Mouse (Mus musculus): ENCODE data around the gene Slc34a3. TPM values are rescaled to one million over a fixed set of nuclear protein-coding genes. Genes with fewer than 3 reads are reported as not detected.

Slc34a3 gene
- total and polyA plus RNA-seq, 3 experiments = not detected

GRCm38 (mm10) chr2:25180973-25181890 is 52.9 kb downstream of the Slc34a3 start:
- Histone ChIP-seq H3K4me3 (replicated peaks in 1 of 3; ENCODE audit: low read depth in 2 of 3, low read length in 2 of 3, poor library complexity in 1 of 3) (peak overlapping the region; percentile 41 to 70 (median 46)), H3K4me2 (ENCODE audit: insufficient read depth, low read depth, poor library complexity, severe bottlenecking) (peak overlapping the region; percentile 71), H3K36me3 (replicated peaks in 1 of 2; ENCODE audit: control insufficient read depth in 1 of 2, insufficient read depth in 1 of 2, low read length in 1 of 2) (no peaks in the 10 kb centered on the region), H3K27ac (ENCODE audit: insufficient read depth, low read depth) (peak overlapping the region; percentile 72), H3K4me1 (ENCODE audit: control insufficient read depth in 1 of 2, insufficient read depth in 2 of 2) (peaks cover 15 to 38% of the 10 kb centered on the region in 2 experiments), H3K79me2 (replicated peaks; ENCODE audit: control insufficient read depth, extremely low read depth, insufficient read depth, poor library complexity, severe bottlenecking) (no peaks in the 10 kb centered on the region), H3K27me3 (replicated peaks) (peaks cover 88% of the 10 kb centered on the region), H3K9ac (ENCODE audit: insufficient read depth, low read depth) (peak overlapping the region; percentile 50), H3K9me3 (replicated peaks; ENCODE audit: low read length) (peaks cover 11% of the 10 kb centered on the region)
- TF ChIP-seq MEF2A (IDR thresholded peaks at IDR 0.05; ENCODE audit: borderline replicate concordance, low read depth, low read length) (0 out of 2 replicates have a peak, but pooled peaks have one; percentile 12), USF2 (conservative IDR thresholded peaks at IDR 0.05; ENCODE audit: low read depth, low read length) (no peak), IRF4 (IDR thresholded peaks at IDR 0.05; ENCODE audit: low read depth, low read length) (peak; percentile 31; the same call in 1 of the 2 replicates), CTCF (conservative IDR thresholded peaks at IDR 0.05 in 1 of 2, IDR thresholded peaks at IDR 0.05 in 1 of 2; ENCODE audit: low read depth in 2 of 2, low read length in 2 of 2) (peak in 1 of 2 experiments; percentile 43; a peak in 2 of 4 replicates), TCF12 (IDR thresholded peaks at IDR 0.05; ENCODE audit: low read depth, low read length) (no peak), MAZ (IDR thresholded peaks at IDR 0.05; ENCODE audit: low read depth, low read length) (peak; percentile 32; the same call in 1 of the 2 replicates), EP300 (IDR thresholded peaks at IDR 0.05; ENCODE audit: low read length) (no peak), UBTF (IDR thresholded peaks at IDR 0.05; ENCODE audit: low read depth, low read length) (peak; percentile 46; the same call in 1 of the 2 replicates), NRF1 (IDR thresholded peaks at IDR 0.05; ENCODE audit: low read depth, low read length) (peak; percentile 38; the same call in 1 of the 2 replicates), MXI1 (IDR thresholded peaks at IDR 0.05; ENCODE audit: low read depth, low read length) (peak; percentile 83), JUN (IDR thresholded peaks at IDR 0.05; ENCODE audit: insufficient read depth, low read depth, low read length) (no peak), HCFC1 (IDR thresholded peaks at IDR 0.05; ENCODE audit: low read depth, low read length) (no peak), CHD2 (IDR thresholded peaks at IDR 0.05; ENCODE audit: low read length) (peak; percentile 64; the same call in 1 of the 2 replicates), ZMIZ1 (IDR thresholded peaks at IDR 0.05; ENCODE audit: low read depth, low read length) (no peak)
- in situ Hi-C loops (cut with MboI; ENCODE audit: low pct_ligation_motif_present, low pct_unique_long_range_greater_than_20kb, low sequenced_read_pairs) (no loop called here), dilution Hi-C loops (cut with MboI; ENCODE audit: extremely low pct_ligation_motif_present, extremely low pct_unique_long_range_greater_than_20kb, low sequenced_read_pairs) (no loop called here)
- no peak for DNase-seq (ENCODE audit: extremely low read depth)

- peaks cover 89% of the 10 kb centered on the region for H3K27me3 ChIP-seq (replicated peaks)
- H3K4me2 ChIP-seq (ENCODE audit: insufficient read depth, low read depth, poor library complexity, severe bottlenecking) = peak within 1 kb of the TSS; percentile 71
- dilution Hi-C loops (cut with MboI; ENCODE audit: extremely low pct_ligation_motif_present, extremely low pct_unique_long_range_greater_than_20kb, low sequenced_read_pairs) (no loop called here), in situ Hi-C loops (cut with MboI; ENCODE audit: low pct_ligation_motif_present, low pct_unique_long_range_greater_than_20kb, low sequenced_read_pairs) (no loop called here)
- H3K79me2 ChIP-seq (replicated peaks; ENCODE audit: control insufficient read depth, extremely low read depth, insufficient read depth, poor library complexity, severe bottlenecking) = no peaks in the 10 kb centered on the region
- H3K36me3 ChIP-seq (replicated peaks in 1 of 2; ENCODE audit: control insufficient read depth in 1 of 2, insufficient read depth in 1 of 2, low read length in 1 of 2) = no peaks in the 10 kb centered on the region
- peak within 1 kb of the TSS; percentile 50 for H3K9ac ChIP-seq (ENCODE audit: insufficient read depth, low read depth)
- peak; percentile 78 for DNase-seq (ENCODE audit: extremely low read depth)
- H3K27ac ChIP-seq (ENCODE audit: insufficient read depth, low read depth) = peak within 1 kb of the TSS; percentile 72
- H3K9me3 ChIP-seq (replicated peaks; ENCODE audit: low read length) = peaks cover 11% of the 10 kb centered on the region
- H3K4me3 ChIP-seq (replicated peaks in 1 of 3; ENCODE audit: low read depth in 2 of 3, low read length in 2 of 3, poor library complexity in 1 of 3) = peak within 1 kb of the TSS; percentile 41 to 70 (median 46)
- H3K4me1 ChIP-seq (ENCODE audit: control insufficient read depth in 1 of 2, insufficient read depth in 2 of 2) = peaks cover 13 to 31% of the 10 kb centered on the region in 2 experiments
- TF ChIP-seq MYC (IDR thresholded peaks at IDR 0.05; ENCODE audit: low read depth, low read length) (no peak), TBP (conservative IDR thresholded peaks at IDR 0.05; ENCODE audit: low read depth, low read length) (peak; percentile 91), POLR2AphosphoS2 (IDR thresholded peaks at IDR 0.05; ENCODE audit: low read depth, low read length) (peak; percentile 70; the same call in 1 of the 2 replicates), CTCF (conservative IDR thresholded peaks at IDR 0.05 in 1 of 2, IDR thresholded peaks at IDR 0.05 in 1 of 2; ENCODE audit: low read depth in 2 of 2, low read length in 2 of 2) (peak in 1 of 2 experiments; percentile 66; a peak in 2 of 4 replicates), EP300 (IDR thresholded peaks at IDR 0.05; ENCODE audit: low read length) (no peak), PAX5 (IDR thresholded peaks at IDR 0.05; ENCODE audit: low read length) (no peak), CHD2 (IDR thresholded peaks at IDR 0.05; ENCODE audit: low read length) (0 out of 2 replicates have a peak, but pooled peaks have one; percentile 28), ETS1 (conservative IDR thresholded peaks at IDR 0.05; ENCODE audit: low read depth, low read length) (no peak), MEF2A (IDR thresholded peaks at IDR 0.05; ENCODE audit: borderline replicate concordance, low read depth, low read length) (peak; percentile 9; the same call in 1 of the 2 replicates), HCFC1 (IDR thresholded peaks at IDR 0.05; ENCODE audit: low read depth, low read length) (peak; percentile 26), NELFE (IDR thresholded peaks at IDR 0.05; ENCODE audit: low read depth, low read length) (peak; percentile 94), MAX (IDR thresholded peaks at IDR 0.05; ENCODE audit: low read length) (peak; percentile 50; the same call in 1 of the 2 replicates), ZKSCAN1 (IDR thresholded peaks at IDR 0.05; ENCODE audit: borderline replicate concordance, low read depth, low read length) (no peak), TCF12 (IDR thresholded peaks at IDR 0.05; ENCODE audit: low read depth, low read length) (peak; percentile 59), POLR2A (IDR thresholded peaks at IDR 0.05; ENCODE audit: low read depth, low read length) (peak; percentile 96), IRF4 (IDR thresholded peaks at IDR 0.05; ENCODE audit: low read depth, low read length) (peak; percentile 52; the same call in 1 of the 2 replicates), USF1 (IDR thresholded peaks at IDR 0.05; ENCODE audit: low read depth, low read length) (peak; percentile 69), ZMIZ1 (IDR thresholded peaks at IDR 0.05; ENCODE audit: low read depth, low read length) (peak; percentile 88), MAFK (IDR thresholded peaks at IDR 0.05; ENCODE audit: insufficient replicate concordance, low read length) (no peak), ELF1 (IDR thresholded peaks at IDR 0.05; ENCODE audit: low read depth, low read length) (peak; percentile 34), BHLHE40 (IDR thresholded peaks at IDR 0.05; ENCODE audit: low read depth, low read length) (0 out of 2 replicates have a peak, but pooled peaks have one; percentile 22), MXI1 (IDR thresholded peaks at IDR 0.05; ENCODE audit: low read depth, low read length) (peak; percentile 56), USF2 (conservative IDR thresholded peaks at IDR 0.05; ENCODE audit: low read depth, low read length) (0 out of 2 replicates have a peak, but pooled peaks have one; percentile 30)
These were observed 53.7 kb downstream of the Slc34a3 start, which contains the start of gene Nrarp for GRCm38 (mm10) chr2:25180478-25180903. Gene Nrarp, plus strand, starts transcription at chr2:25180758.

Data from CH12.LX (cell line).